Mouse (Mus musculus) hindbrain, embryonic 11.5 days (tissue): ENCODE data around the gene Steap4. TPM values are rescaled to one million over a fixed set of nuclear protein-coding genes. Genes with fewer than 3 reads are reported as not detected.
A peak's percentile ranks its signal among the peaks of the same experiment; 100 is the strongest.
"Not testable (repeated sequence)": the region's sequence is repeated elsewhere in the genome, so short reads cannot be mapped to it uniquely, and the experiment has no call there.

Experiments
- ATAC-seq: fragments of 200-750 bp; cut with Nextera tagmentation; 2 replicates; pipeline ENCODE4 v1.8.0; 2017; ENCODE audit warnings: mild to moderate bottlenecking, moderate TSS enrichment, moderate library complexity; ENCODE audit not compliant: low FRiP score
- DNase-seq: peaks from one replicate; pipeline ENCODE4 v3.0.0-alpha.2; 2015; ENCODE audit warnings: low spot score
- H3K27ac ChIP-seq: fragments of 300-500 bp; sonication (generic); 2 replicates; pipeline ENCODE4 v1.5.1; 2014; ENCODE audit warnings: mild to moderate bottlenecking, low read depth, low read length
- H3K27me3 ChIP-seq: fragments of 300-500 bp; sonication (generic); 2 replicates; pipeline ENCODE4 v1.6.1; 2014; ENCODE audit warnings: mild to moderate bottlenecking, low read length, moderate library complexity, mixed read lengths; ENCODE audit not compliant: control insufficient read depth, insufficient read depth
- H3K36me3 ChIP-seq: fragments of 300-500 bp; sonication (generic); 2 replicates; pipeline ENCODE4 v1.6.1; 2014; ENCODE audit warnings: mild to moderate bottlenecking, low read length, moderate library complexity, mixed read lengths; ENCODE audit not compliant: control insufficient read depth, insufficient read depth
- H3K4me1 ChIP-seq: fragments of 300-500 bp; sonication (generic); replicated peaks from 2 replicates; pipeline ENCODE4 v1.6.1; 2014; ENCODE audit warnings: low read length, mixed read lengths; ENCODE audit not compliant: control insufficient read depth, insufficient read depth
- H3K4me2 ChIP-seq: fragments of 300-500 bp; sonication (generic); replicated peaks from 2 replicates; pipeline ENCODE4 v1.6.1; 2014; ENCODE audit warnings: mild to moderate bottlenecking, low read depth, low read length
- H3K4me3 ChIP-seq: fragments of 300-500 bp; sonication (generic); 2 replicates; pipeline ENCODE4 v1.5.1; 2014; ENCODE audit warnings: low read depth, low read length
- H3K9ac ChIP-seq: fragments of 300-500 bp; sonication (generic); 2 replicates; pipeline ENCODE4 v1.6.1; 2014; ENCODE audit warnings: low read depth, low read length
- H3K9me3 ChIP-seq: fragments of 300-500 bp; sonication (generic); 2 replicates; pipeline ENCODE4 v1.6.1; 2016; ENCODE audit warnings: low read length; ENCODE audit not compliant: control insufficient read depth
- WGBS: fragments of 180-500 bp; shearing (Covaris S2); extraction: QIAGEN DNeasy Blood & Tissue Kit; methylation state at CpG from one replicate; pipeline ENCODE4 v1.1.7; 2014; 5-methylcytosine and 5-hydroxymethylcytosine counted together
- polyA plus RNA-seq: library from polyadenylated mRNA; unstranded; fragments of >200 nt; fragmentation: Nextera tagmentation; extraction: Ambion mirVana; gene quantifications from 2 replicates; pipeline ENCODE4 v1.2.1, GENCODE M21; 2014

Gene Steap4
- polyA plus RNA-seq, 1 experiment from 2014 or later, result 0.12 TPM

DNA sequence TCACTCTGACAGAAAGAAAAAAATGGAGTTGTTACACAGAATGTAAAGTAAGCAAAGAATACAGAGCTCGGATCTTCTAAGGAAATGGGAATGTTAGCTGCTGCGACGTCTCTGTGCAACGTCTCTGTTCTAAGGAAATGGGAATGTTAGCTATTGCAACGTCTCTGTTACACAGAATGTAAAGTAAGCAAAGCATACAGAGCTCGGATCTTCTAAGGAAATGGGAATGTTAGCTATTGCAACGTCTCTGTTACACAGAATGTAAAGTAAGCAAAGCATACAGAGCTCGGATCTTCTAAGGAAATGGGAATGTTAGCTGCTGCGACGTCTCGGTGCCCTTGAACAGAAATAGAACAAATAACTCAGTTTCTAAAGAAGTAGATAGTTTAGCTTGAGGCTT is 26.8 kb upstream of the Steap4 start:
- 81% methylated on average over 11 of the region's 11 CpGs for WGBS
- H3K4me2 ChIP-seq, H3K9me3 ChIP-seq, H3K36me3 ChIP-seq, DNase-seq, H3K4me3 ChIP-seq, H3K9ac ChIP-seq, H3K4me1 ChIP-seq, ATAC-seq, H3K27me3 ChIP-seq, H3K27ac ChIP-seq: not testable (repeated sequence)

DNA sequence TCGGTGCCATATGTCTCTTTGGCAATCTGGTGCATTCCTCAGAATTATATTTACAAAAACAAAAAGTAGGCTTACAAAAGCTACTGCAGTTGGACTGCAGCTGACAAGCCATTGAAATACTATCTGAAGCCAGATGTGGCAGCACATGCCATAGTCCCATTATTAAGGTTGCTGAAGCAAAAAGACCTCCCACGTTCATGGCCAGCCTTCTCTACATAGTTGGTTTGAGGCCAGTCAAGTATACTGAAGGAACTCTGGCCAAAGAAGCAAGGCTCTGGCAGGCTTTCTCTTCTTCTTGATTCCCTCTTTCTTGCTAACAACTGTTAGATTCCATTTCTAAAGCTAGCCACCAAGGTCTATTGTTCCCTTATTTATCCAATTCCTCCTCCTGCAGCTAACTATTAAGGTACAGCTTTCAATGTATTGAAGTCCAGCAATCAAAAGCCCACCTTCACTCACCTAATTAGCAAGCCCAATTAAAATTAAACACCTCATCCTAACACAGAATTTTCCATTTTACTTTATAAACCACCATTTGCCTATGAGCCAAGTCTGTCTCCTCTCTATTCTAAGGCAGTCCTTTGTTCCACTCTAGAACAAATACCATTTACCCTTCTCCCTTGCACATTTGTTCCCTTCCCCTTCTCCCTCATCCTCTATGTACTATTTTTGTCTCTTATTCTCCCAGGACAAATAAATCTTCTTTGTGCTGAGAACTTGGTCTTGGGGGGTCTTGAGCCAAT is 26.2 kb upstream of the Steap4 start:
- DNase-seq (no peak), ATAC-seq (no peak)
- H3K9me3 ChIP-seq, result no peaks in the 10 kb centered on the region
- no peaks in the 10 kb centered on the region for H3K27me3 ChIP-seq
- H3K4me3 ChIP-seq, result no peak overlapping the region
- no peak overlapping the region for H3K4me2 ChIP-seq
- H3K27ac ChIP-seq, result no peak overlapping the region
- no peak overlapping the region for H3K9ac ChIP-seq
- WGBS, result 79% methylated on average over 2 of the region's 2 CpGs
- H3K36me3 ChIP-seq, result no peaks in the 10 kb centered on the region
- H3K4me1 ChIP-seq, result no peaks in the 10 kb centered on the region

DNA sequence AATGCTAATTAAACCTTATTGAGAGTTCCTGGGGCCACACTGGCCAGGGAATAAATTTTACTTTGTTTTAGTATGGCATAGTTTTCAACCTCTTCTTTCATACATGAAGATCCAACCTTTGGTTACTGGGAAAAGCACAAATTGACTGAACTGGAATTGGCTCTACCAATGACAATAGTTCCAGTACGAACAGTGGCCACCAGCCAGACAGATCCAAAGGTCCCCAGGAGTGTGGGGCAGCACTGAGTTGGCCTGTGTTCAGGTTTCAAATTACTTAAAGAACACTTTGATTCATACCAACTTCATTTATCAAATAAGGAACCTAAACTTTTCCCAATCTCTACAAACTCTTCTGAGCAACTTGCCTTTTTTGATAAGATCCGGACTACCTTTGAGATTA is 5.4 kb upstream of the Steap4 start:
- 82% methylated on average over 2 of the region's 2 CpGs for WGBS
- H3K36me3 ChIP-seq, result no peaks in the 10 kb centered on the region
- no peak overlapping the region for H3K4me3 ChIP-seq
- H3K9me3 ChIP-seq, result no peaks in the 10 kb centered on the region
- H3K4me2 ChIP-seq, result no peak overlapping the region
- ATAC-seq (no peak), DNase-seq (no peak)
- no peaks in the 10 kb centered on the region for H3K4me1 ChIP-seq
- H3K9ac ChIP-seq, result no peak overlapping the region
- no peaks in the 10 kb centered on the region for H3K27me3 ChIP-seq
- no peak overlapping the region for H3K27ac ChIP-seq

DNA sequence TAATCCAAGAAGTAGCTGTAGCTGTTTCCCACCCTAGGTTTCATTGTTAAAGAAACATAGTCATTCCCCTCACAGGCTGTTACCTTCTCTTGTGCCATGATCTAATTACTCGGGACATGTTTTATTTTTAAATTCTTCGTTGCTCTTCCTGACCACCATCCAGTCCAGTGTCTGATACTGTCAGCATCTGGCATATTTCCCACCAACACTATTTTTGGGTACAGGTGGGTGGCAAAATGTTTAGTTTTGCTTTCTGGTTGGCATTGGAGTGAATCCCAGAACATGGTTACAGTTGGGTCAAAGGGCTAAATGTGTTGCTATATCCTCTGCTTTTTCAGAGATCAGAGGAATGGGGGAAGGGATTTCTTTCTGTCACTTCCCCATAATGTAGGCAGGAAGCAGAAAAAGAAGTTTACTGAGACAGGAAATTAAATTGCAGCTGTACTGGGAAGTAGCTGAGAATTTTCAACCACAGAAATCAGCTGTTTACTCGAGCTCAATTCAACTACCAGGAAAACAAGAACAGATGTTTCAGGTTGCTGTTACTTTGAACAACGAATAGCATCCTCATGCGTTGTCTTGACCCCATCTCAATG is 4.8 kb upstream of the Steap4 start:
- Histone ChIP-seq H3K9me3 (no peaks in the 10 kb centered on the region), H3K4me1 (no peaks in the 10 kb centered on the region), H3K27me3 (no peaks in the 10 kb centered on the region; the same call in 1 of the 2 replicates), H3K4me2 (no peak overlapping the region), H3K27ac (no peak overlapping the region), H3K4me3 (no peak overlapping the region), H3K36me3 (no peaks in the 10 kb centered on the region), H3K9ac (no peak overlapping the region)
- DNase-seq (no peak), ATAC-seq (no peak)
- 74% methylated on average over 5 of the region's 5 CpGs for WGBS

DNA sequence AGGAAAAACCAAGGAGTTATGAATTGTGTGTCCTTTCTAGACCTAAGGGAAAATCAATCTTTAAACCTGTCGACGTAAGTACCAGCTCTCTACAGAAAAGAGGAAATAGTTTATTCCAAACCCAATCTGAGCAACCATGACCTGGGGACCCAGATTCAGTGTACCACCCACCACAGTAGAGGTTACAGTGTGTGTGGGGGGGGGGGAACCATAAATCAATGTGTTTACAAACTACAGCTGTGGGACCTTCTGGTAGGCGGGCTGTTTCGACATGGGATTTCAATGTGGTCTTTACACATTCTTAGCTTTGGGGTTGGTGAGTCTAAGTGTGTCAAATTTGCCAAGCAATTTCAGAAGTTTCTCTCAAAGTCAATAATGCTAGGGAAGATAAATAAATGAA is 2.2 kb upstream of the Steap4 start:
- Histone ChIP-seq H3K27me3 (no peaks in the 10 kb centered on the region; the same call in 1 of the 2 replicates), H3K36me3 (no peaks in the 10 kb centered on the region), H3K27ac (no peak overlapping the region), H3K9me3 (no peaks in the 10 kb centered on the region), H3K4me1 (no peaks in the 10 kb centered on the region), H3K9ac (no peak overlapping the region), H3K4me3 (no peak overlapping the region), H3K4me2 (no peak overlapping the region)
- WGBS, result 93% methylated on average over 4 of the region's 4 CpGs
- DNase-seq (no peak), ATAC-seq (no peak)

DNA sequence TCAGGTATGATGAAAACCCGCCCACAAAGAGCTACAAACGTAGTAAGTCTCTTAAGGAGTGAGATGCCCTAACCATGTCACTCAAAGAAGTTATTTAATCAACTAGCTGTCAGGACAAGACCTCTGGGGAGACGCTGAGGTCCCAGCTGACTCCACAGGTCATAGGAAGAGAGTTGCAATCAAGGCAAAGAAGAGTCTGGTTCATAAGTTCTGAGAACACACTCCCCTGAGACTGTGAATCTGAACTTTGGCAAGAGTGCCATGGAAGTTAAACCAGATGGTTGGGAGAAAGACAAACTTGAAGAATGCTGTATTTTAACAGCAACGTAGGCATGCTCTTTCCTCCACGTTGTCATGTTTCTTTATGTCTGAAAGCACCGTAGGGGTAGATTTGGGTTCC is 971 bp upstream of the Steap4 start:
- no peaks in the 10 kb centered on the region for H3K4me1 ChIP-seq
- H3K36me3 ChIP-seq, result no peaks in the 10 kb centered on the region
- H3K9ac ChIP-seq, result no peak overlapping the region
- ATAC-seq (no peak), DNase-seq (no peak)
- H3K4me2 ChIP-seq, result no peak overlapping the region
- H3K9me3 ChIP-seq, result no peaks in the 10 kb centered on the region
- no peaks in the 10 kb centered on the region; the same call in 1 of the 2 replicates for H3K27me3 ChIP-seq
- WGBS, result 81% methylated on average over 6 of the region's 6 CpGs
- H3K27ac ChIP-seq, result no peak overlapping the region
- no peak overlapping the region for H3K4me3 ChIP-seq

DNA sequence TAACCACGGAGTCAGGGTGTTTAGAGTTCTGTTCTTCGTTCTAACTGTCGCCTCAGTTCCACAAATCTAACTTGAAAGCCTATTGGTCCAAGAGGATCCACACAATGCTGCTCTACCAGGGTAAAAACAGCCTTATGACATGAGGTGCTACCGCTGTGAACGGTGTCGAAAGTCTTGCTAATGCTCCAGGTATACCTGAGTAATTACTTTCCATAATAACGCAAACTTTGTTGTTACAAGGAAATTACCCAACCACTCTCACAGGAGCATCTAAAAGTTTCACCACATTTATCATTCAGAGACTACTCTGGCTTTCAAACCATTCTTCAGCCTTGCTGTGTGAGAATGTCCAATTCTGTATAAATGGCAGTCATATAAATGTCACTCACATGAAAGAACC is 856 bp downstream of the Steap4 start:
- ATAC-seq, result no peak
- no peaks in the 10 kb centered on the region; the same call in 1 of the 2 replicates for H3K27me3 ChIP-seq
- WGBS, result 87% methylated on average over 7 of the region's 7 CpGs
- no peak overlapping the region for H3K9ac ChIP-seq
- H3K9me3 ChIP-seq, result no peaks in the 10 kb centered on the region
- H3K27ac ChIP-seq, result no peak overlapping the region
- H3K4me1 ChIP-seq, result no peaks in the 10 kb centered on the region
- no peak for DNase-seq
- H3K36me3 ChIP-seq, result no peaks in the 10 kb centered on the region
- no peak overlapping the region for H3K4me2 ChIP-seq
- no peak overlapping the region for H3K4me3 ChIP-seq

DNA sequence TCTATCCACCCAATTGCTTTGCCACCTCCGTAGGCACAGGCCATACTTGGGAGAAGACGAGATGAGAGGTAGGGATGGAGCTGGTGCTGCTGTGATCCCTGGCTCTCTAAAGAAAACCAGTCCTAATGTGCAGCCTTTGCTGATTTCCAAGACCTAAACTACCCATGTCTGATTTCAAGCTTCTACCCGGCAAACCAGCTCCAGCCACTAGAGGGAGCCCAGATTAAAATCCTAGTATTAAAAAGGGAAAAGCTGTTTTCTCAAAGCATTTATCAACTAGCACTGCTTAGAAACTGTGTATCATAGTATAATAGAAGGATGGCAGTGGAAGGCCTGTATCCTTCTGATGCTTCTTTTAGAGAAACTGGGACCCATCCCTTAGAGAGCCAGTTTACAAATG is 5.0 kb downstream of the Steap4 start:
- no peak for ATAC-seq
- WGBS, result 29% methylated on average over 3 of the region's 3 CpGs

DNA sequence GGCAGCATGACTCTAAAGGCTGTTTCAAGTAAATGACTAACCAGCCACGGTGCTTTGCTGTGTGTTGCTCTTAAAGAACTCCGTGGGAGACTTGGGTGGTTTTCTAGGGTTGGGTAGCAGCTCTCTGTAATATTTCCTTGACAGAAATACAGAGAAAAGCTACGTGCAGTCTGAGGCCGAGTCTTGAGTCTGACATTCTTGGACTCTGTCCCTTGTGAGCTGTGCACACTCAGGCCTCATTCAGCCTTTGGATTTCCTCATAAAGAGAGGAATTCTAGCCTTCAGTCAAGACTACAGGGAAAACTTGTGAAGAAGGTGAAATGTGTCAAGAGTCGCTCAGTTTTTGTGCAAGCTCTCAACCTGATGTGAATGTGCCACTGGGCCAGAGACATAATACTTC is 7.9 kb downstream of the Steap4 start:
- H3K4me2 ChIP-seq, result no peak overlapping the region
- no peak for DNase-seq
- no peak overlapping the region for H3K9ac ChIP-seq
- no peak overlapping the region for H3K4me3 ChIP-seq
- H3K4me1 ChIP-seq, result no peaks in the 10 kb centered on the region
- WGBS, result 82% methylated on average over 5 of the region's 5 CpGs
- H3K27ac ChIP-seq, result no peak overlapping the region
- no peaks in the 10 kb centered on the region for H3K36me3 ChIP-seq
- no peak for ATAC-seq
- H3K27me3 ChIP-seq, result no peaks in the 10 kb centered on the region
- H3K9me3 ChIP-seq, result no peaks in the 10 kb centered on the region

More for the DNA sequence above, 5.0 kb downstream of the Steap4 start:
- Histone ChIP-seq H3K36me3 (no peaks in the 10 kb centered on the region), H3K9me3 (no peaks in the 10 kb centered on the region), H3K4me3 (no peak overlapping the region), H3K9ac (no peak overlapping the region), H3K4me1 (no peaks in the 10 kb centered on the region), H3K27ac (no peak overlapping the region), H3K27me3 (no peaks in the 10 kb centered on the region; the same call in 1 of the 2 replicates), H3K4me2 (no peak overlapping the region)
- peak; percentile 69 for DNase-seq
